ENCODE assay signal across 11 mouse cellular contexts in the genomic region with DNA sequence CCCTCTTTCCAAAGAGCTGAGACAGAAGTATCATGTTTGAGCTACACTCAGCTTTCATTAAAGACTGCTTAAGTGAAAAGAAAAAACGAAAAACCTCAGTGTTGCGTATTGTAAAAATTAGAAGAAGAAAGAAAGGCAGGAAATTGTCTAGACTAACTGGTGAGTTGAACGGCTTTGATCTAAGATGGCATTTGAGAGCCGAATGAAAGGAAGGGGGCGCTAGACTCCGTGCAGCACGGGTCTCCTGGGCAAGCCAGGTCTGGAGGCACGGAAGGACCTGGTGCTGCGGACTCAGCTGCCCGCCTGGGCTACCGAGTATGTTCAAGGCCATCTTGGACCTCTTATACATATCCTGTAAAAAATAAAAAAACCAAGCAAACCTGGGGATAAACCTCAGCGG. TPM values are rescaled to one million over a fixed set of nuclear protein-coding genes. Genes with fewer than 3 reads are reported as not detected.
DNase-seq lines count a peak whose midpoint lies in the region; ATAC-seq and TF ChIP-seq lines count a peak whose summit lies in the region.
"Had no signal": no experiment of that assay in that cellular context is flagged by ENCODE, and none has a peak within 500 bp of the region (broad histone marks: within the 10 kb centered on the region; RNA-seq: fewer than 3 reads in every experiment).

No protein-coding gene starts in this region.

- peak overlapping the region; percentile 70 for H3K27ac ChIP-seq in hindbrain, embryonic 14.5 days
- H3K27ac ChIP-seq in hindbrain, embryonic 10.5 days = no peak overlapping the region
- H3K27ac ChIP-seq in bone marrow macrophage, adult 2 months (ENCODE audit: insufficient read depth, low read depth, low read length) = no peak overlapping the region
- 0 out of 2 replicates have a peak overlapping the region, but pooled peaks have one; percentile 51 for H3K27ac ChIP-seq in midbrain, postnatal 0 days (ENCODE audit: low read depth, low read length)
- H3K27ac ChIP-seq in heart, embryonic 10.5 days = no peak overlapping the region
- H3K27ac ChIP-seq: liver, embryonic 13.5 days had no signal

- no peak overlapping the region for H3K4me2 ChIP-seq in hindbrain, embryonic 14.5 days (replicated peaks)
- H3K4me2 ChIP-seq in midbrain, postnatal 0 days (ENCODE audit: low read depth, low read length, poor library complexity, severe bottlenecking) = no peak overlapping the region
- H3K4me2 ChIP-seq: liver, embryonic 13.5 days had no signal

- TF ChIP-seq POLR2A in bone marrow macrophage, adult 2 months (IDR thresholded peaks at IDR 0.05; ENCODE audit: borderline replicate concordance, low read depth, low read length) = no peak

- no peak for ATAC-seq in hindbrain, embryonic 14.5 days (ENCODE audit: low FRiP score)
- ATAC-seq in midbrain, postnatal 0 days (ENCODE audit: low FRiP score) = no peak

- 59% methylated on average over 12 of the region's 12 CpGs for WGBS in hindbrain, embryonic 14.5 days
- WGBS in hindbrain, embryonic 10.5 days = 51% methylated on average over 12 of the region's 12 CpGs
- WGBS in midbrain, postnatal 0 days = 59% methylated on average over 12 of the region's 12 CpGs
- WGBS in heart, embryonic 10.5 days = 56% methylated on average over 12 of the region's 12 CpGs

- H3K4me1 ChIP-seq in hindbrain, embryonic 14.5 days (replicated peaks; ENCODE audit: control insufficient read depth, insufficient read depth, low read length) = 0 out of 2 replicates have a peak, but pooled peaks cover 4% of the 10 kb centered on the region
- H3K4me1 ChIP-seq in hindbrain, embryonic 10.5 days (replicated peaks) = peaks cover 10% of the 10 kb centered on the region; the same call in 1 of the 2 replicates
- H3K4me1 ChIP-seq in bone marrow macrophage, adult 2 months (ENCODE audit: control insufficient read depth, insufficient read depth, low read length) = no peaks in the 10 kb centered on the region
- H3K4me1 ChIP-seq in midbrain, postnatal 0 days (ENCODE audit: insufficient read depth, low read length) = peaks cover 8% of the 10 kb centered on the region
- peaks cover 11% of the 10 kb centered on the region for H3K4me1 ChIP-seq in heart, embryonic 10.5 days
- H3K4me1 ChIP-seq: liver, embryonic 13.5 days had no signal

- no peak overlapping the region for H3K4me3 ChIP-seq in hindbrain, embryonic 14.5 days (replicated peaks; ENCODE audit: low read length)
- H3K4me3 ChIP-seq in hindbrain, embryonic 10.5 days = no peak overlapping the region
- H3K4me3 ChIP-seq in bone marrow macrophage, adult 2 months (ENCODE audit: insufficient read depth, low read length) = no peak overlapping the region
- H3K4me3 ChIP-seq in midbrain, postnatal 0 days (ENCODE audit: low read depth, low read length) = no peak overlapping the region
- no peak overlapping the region for H3K4me3 ChIP-seq in heart, embryonic 10.5 days
- H3K4me3 ChIP-seq: liver, embryonic 13.5 days; myocyte had no signal

- 0 out of 2 replicates have a peak, but pooled peaks have one; percentile 19 for TF ChIP-seq CTCF in bone marrow macrophage, adult 2 months (IDR thresholded peaks at IDR 0.05; ENCODE audit: low read depth, low read length)
- TF ChIP-seq CTCF in midbrain, postnatal 0 days (IDR thresholded peaks at IDR 0.05) = peak; percentile 50

- no peak overlapping the region for H3K9ac ChIP-seq in hindbrain, embryonic 14.5 days
- no peak overlapping the region for H3K9ac ChIP-seq in midbrain, postnatal 0 days (replicated peaks; ENCODE audit: low read length, poor library complexity, severe bottlenecking)
- H3K9ac ChIP-seq: liver, embryonic 13.5 days had no signal

- no peak for DNase-seq in hindbrain, embryonic 14.5 days (ENCODE audit: low spot score)
- DNase-seq in hindbrain, embryonic 10.5 days (ENCODE audit: low spot score) = no peak
- peak; percentile 18 for DNase-seq in right cerebral cortex, postnatal 14 days
- DNase-seq in right cerebral cortex, postnatal 25 days = no peak
- no peak for DNase-seq in midbrain, postnatal 0 days (ENCODE audit: low spot score)
- DNase-seq in heart, embryonic 10.5 days (ENCODE audit: low spot score) = no peak
- DNase-seq: cerebellum, adult 9-11 months; kidney, postnatal 25 days; liver, embryonic 13.5 days had no signal

- no peaks in the 10 kb centered on the region for H3K9me3 ChIP-seq in hindbrain, embryonic 14.5 days (ENCODE audit: control insufficient read depth, low read length)
- no peaks in the 10 kb centered on the region for H3K9me3 ChIP-seq in hindbrain, embryonic 10.5 days
- H3K9me3 ChIP-seq in midbrain, postnatal 0 days (ENCODE audit: low read length) = no peaks in the 10 kb centered on the region
- H3K9me3 ChIP-seq in heart, embryonic 10.5 days = peaks cover 3% of the 10 kb centered on the region; the same call in 1 of the 2 replicates
- H3K9me3 ChIP-seq: liver, embryonic 13.5 days had no signal

- H3K27me3 ChIP-seq in hindbrain, embryonic 14.5 days (ENCODE audit: control insufficient read depth, insufficient read depth, low read length) = no peaks in the 10 kb centered on the region
- no peaks in the 10 kb centered on the region for H3K27me3 ChIP-seq in hindbrain, embryonic 10.5 days (ENCODE audit: insufficient read depth, poor library complexity, severe bottlenecking)
- no peaks in the 10 kb centered on the region for H3K27me3 ChIP-seq in midbrain, postnatal 0 days (ENCODE audit: insufficient read depth, low read length)
- no peaks in the 10 kb centered on the region for H3K27me3 ChIP-seq in heart, embryonic 10.5 days (ENCODE audit: insufficient read depth, poor library complexity, severe bottlenecking)
- H3K27me3 ChIP-seq: liver, embryonic 13.5 days had no signal

- H3K36me3 ChIP-seq in hindbrain, embryonic 14.5 days (replicated peaks; ENCODE audit: control insufficient read depth, insufficient read depth) = no peaks in the 10 kb centered on the region
- H3K36me3 ChIP-seq in hindbrain, embryonic 10.5 days = 0 out of 2 replicates have a peak, but pooled peaks cover 7% of the 10 kb centered on the region
- no peaks in the 10 kb centered on the region for H3K36me3 ChIP-seq in midbrain, postnatal 0 days (ENCODE audit: insufficient read depth, low read length)
- peaks cover 10% of the 10 kb centered on the region for H3K36me3 ChIP-seq in heart, embryonic 10.5 days

RNA-seq across cellular contexts. Expression of a gene that starts 21.1 kb away (rescaled TPM):
- 5.4 and 5.9 TPM in 2 replicates for polyA plus RNA-seq in hindbrain, embryonic 14.5 days (2014; fragmentation: Nextera tagmentation; extraction: Ambion mirVana)
- 9.8 and 13.3 TPM in 2 replicates for polyA plus RNA-seq in hindbrain, embryonic 10.5 days (2016; fragmentation: Nextera tagmentation; extraction: Ambion mirVana)
- polyA plus RNA-seq in bone marrow macrophage, adult 2 months (2012; ENCODE audit: insufficient read depth, insufficient read length, missing spikeins) = 13.7 and 15.0 TPM in 2 replicates
- 3.3 and 3.5 TPM in 2 replicates for total RNA-seq in midbrain, postnatal 0 days (2014; rRNA removed)
- polyA plus RNA-seq in midbrain, postnatal 0 days (2015; fragmentation: Nextera tagmentation; extraction: Ambion mirVana) = 2.9 and 3.5 TPM in 2 replicates
- polyA plus RNA-seq in heart, embryonic 10.5 days (2016; fragmentation: Nextera tagmentation; extraction: Ambion mirVana) = 11.8 and 13.1 TPM in 2 replicates

RNA-seq across cellular contexts. Expression of a gene that starts 52.2 kb away (rescaled TPM):
- polyA plus RNA-seq in hindbrain, embryonic 14.5 days (2014; fragmentation: Nextera tagmentation; extraction: Ambion mirVana) = 25.6 and 27.1 TPM in 2 replicates
- 14.2 and 14.3 TPM in 2 replicates for polyA plus RNA-seq in hindbrain, embryonic 10.5 days (2016; fragmentation: Nextera tagmentation; extraction: Ambion mirVana)
- 24.5 and 27.6 TPM in 2 replicates for polyA plus RNA-seq in bone marrow macrophage, adult 2 months (2012; ENCODE audit: insufficient read depth, insufficient read length, missing spikeins)
- 32.9 and 45.7 TPM in 2 replicates for total RNA-seq in midbrain, postnatal 0 days (2014; rRNA removed)
- 20.5 and 22.8 TPM in 2 replicates for polyA plus RNA-seq in midbrain, postnatal 0 days (2015; fragmentation: Nextera tagmentation; extraction: Ambion mirVana)
- 8.8 and 9.4 TPM in 2 replicates for polyA plus RNA-seq in heart, embryonic 10.5 days (2016; fragmentation: Nextera tagmentation; extraction: Ambion mirVana)

Comparison
In these comparisons a context has a peak if more than half of its experiments do, and no peak if none do; other contexts are left out.
1. H3K27ac ChIP-seq: peak in hindbrain, embryonic 14.5 days (single experiment) and midbrain, postnatal 0 days (single experiment); none in hindbrain, embryonic 10.5 days (single experiment), bone marrow macrophage, adult 2 months (single experiment) and heart, embryonic 10.5 days (single experiment).